Mouse (Mus musculus) layer of hippocampus, postnatal 36 days (tissue): ENCODE data around the gene Gm17604. TPM values are rescaled to one million over a fixed set of nuclear protein-coding genes. Genes with fewer than 3 reads are reported as not detected.

Source experiments
- DNase-seq, 2 experiments: peaks; one replicate each; pipeline ENCODE4 v3.0.0; 2022
- total RNA-seq, 2 experiments: library from RNA; stranded (reverse); gene quantifications; 2 replicates each; pipeline ENCODE4 v1.2.3; 2021

Gm17604 gene
- total RNA-seq: not detected

- no peak for DNase-seq
Measured at GRCm38 (mm10) chrX:165004779-165005324, at the start of gene Gm17604. Gene Gm17604, minus strand, starts transcription at chrX:165004829.

DNA sequence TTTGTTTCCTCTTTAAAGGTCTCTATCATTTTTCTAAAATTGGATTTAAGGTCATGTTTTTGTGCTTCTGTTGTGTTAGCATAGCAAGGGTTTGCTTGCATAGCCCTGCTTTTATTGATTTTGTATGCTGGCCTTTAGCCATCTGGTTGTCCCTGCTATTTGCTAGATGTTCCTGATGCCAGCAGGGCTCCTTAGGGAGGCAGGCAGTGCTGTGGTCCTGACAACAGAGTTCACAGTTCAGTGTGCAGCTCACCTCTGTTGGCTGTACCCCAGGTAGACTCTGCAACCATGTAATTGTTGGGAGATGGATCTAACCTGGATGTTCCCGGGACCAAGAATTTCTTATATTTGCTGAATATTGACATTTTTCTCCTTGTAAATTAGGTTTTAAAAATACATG lies 45.3 kb upstream of the Gm17604 start:
- DNase-seq: no peak

DNA sequence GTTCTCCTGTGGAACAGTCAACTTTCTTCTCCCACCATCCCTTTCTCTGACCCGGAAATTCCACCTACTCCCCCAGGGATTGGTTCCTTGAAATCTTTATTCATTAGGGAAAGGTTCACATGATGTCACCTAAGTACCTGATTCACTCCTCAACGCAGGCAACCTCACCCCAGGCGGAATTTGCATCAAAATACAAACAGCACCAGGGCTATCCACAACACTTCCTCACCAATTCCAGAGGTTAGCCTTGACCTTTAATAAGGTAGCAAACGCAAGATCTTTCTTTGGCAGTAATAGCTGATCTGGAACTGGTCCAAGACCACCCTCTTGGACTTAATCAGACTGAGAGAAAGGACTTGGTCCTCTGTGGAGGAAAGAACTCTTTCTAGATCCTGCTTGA lies 1.5 kb downstream of the Gm17604 start:
- no peak for DNase-seq

DNA sequence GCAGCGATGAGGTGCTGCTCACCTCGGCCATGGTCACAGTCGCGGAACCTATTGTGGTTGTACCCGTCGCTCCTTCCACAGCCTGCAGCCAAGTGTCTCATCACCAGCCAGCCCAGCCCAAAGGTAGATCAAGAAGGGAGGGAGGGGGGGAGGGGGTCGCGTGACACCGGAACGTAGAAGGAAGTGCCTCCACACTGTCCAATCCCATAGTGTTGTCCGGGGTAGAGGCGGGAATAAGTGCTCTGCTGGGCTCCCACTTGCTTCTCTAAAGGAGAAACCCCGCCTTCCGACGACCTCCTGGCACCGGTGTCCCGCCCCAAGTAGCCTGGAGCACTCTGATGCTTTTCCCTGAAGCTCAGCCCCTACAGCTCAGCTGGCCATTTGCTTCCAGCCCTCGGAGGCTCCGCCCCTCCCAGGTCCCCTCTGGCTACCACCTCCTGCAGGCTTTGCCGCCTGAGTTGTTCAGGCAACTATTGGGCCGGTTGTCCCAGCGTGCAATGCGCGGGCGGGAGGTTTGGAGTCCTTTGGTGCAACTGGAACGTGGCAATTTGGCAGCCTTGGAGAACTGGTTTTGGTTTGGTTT lies 24.3 kb downstream of the Gm17604 start, which contains the start of the genes Mospd2 and Fancb:
Gene Mospd2 (minus strand): TSS at position 183 of the 583 bp plus-strand sequence.
Gene Fancb (plus strand): TSS at position 400 of the 583 bp plus-strand sequence.
- DNase-seq: peak; percentile 80 to 84

- DNase-seq: no peak
Measured at GRCm38 (mm10) chrX:164978866-164979265, 25.8 kb downstream of the Gm17604 start.

GRCm38 (mm10) chrX:164971206-164971605 lies 33.4 kb downstream of the Gm17604 start:
- no peak for DNase-seq

- DNase-seq: no peak
Measured at GRCm38 (mm10) chrX:164965750-164966448, 38.7 kb downstream of the Gm17604 start.

Other genes starting within 250 kb of the Gm17604 start
- 10 to 100 TPM; 21.9 to 22.1 TPM for gene Mospd2, start 24.5 kb downstream of the Gm17604 start, total RNA-seq
- 1 to 10 TPM; 1.9 to 2.2 TPM for gene Fancb, start 24.2 kb downstream of the Gm17604 start, total RNA-seq